In genomic region chr13:17326863-17327262, GRCm38 (mm10) we compare ENCODE assay signal across 26 mouse cellular contexts.
"Had no signal": no experiment of that assay in that cellular context is flagged by ENCODE, and none has a peak within 500 bp of the region (broad histone marks: within the 10 kb centered on the region; RNA-seq: fewer than 3 reads in every experiment).

No protein-coding gene starts in this region.

- H3K4me1 ChIP-seq: heart, embryonic 12.5 days; hindbrain, embryonic 10.5 days; hindbrain, embryonic 12.5 days; intestine, embryonic 15.5 days; limb, embryonic 13.5 days; limb, embryonic 15.5 days; liver, embryonic 12.5 days had no signal

- H3K27ac ChIP-seq: gastrocnemius, adult 2 months; heart, adult 2 months; hindbrain, embryonic 10.5 days; hindbrain, embryonic 12.5 days; hindbrain, embryonic 14.5 days; intestine, embryonic 15.5 days; layer of hippocampus, adult 2 months; left cerebral cortex, adult 2 months; limb, embryonic 13.5 days; limb, embryonic 15.5 days; liver, embryonic 12.5 days; liver, embryonic 14.5 days had no signal

- H3K4me3 ChIP-seq: gastrocnemius, adult 2 months; heart, adult 2 months; heart, embryonic 12.5 days; hindbrain, embryonic 10.5 days; hindbrain, embryonic 12.5 days; intestine, embryonic 15.5 days; layer of hippocampus, adult 2 months; left cerebral cortex, adult 2 months; limb, embryonic 13.5 days; limb, embryonic 15.5 days; liver, embryonic 12.5 days had no signal

- DNase-seq: gastrocnemius, adult 2 months; gastrocnemius, postnatal 10 days; gastrocnemius, postnatal 25 days; heart, adult 2 months; heart, postnatal 10 days; heart, postnatal 4 days; kidney, adult 18-20 months; kidney, adult 8-10 months; kidney, postnatal 10 days; kidney, postnatal 25 days; kidney, postnatal 4 days; left cerebral cortex, postnatal 4 days had no signal

- ATAC-seq: hindbrain, embryonic 16.5 days; inflammation-experienced regulatory T-cells, adult 6 months; intestine, embryonic 15.5 days; intestine, postnatal 0 days; liver, embryonic 12.5 days had no signal
